ENCODE assay signal across 15 mouse cellular contexts in genomic region chr12:80728814-80729213, GRCm38 (mm10). TPM values are rescaled to one million over a fixed set of nuclear protein-coding genes. Genes with fewer than 3 reads are reported as not detected.
DNase-seq lines count a peak whose midpoint lies in the region; ATAC-seq and TF ChIP-seq lines count a peak whose summit lies in the region.
"Had no signal": no experiment of that assay in that cellular context is flagged by ENCODE, and none has a peak within 500 bp of the region (broad histone marks: within the 10 kb centered on the region; RNA-seq: fewer than 3 reads in every experiment).

No protein-coding gene starts in this region.

- ATAC-seq in forebrain, postnatal 0 days = no peak
- ATAC-seq in forebrain, embryonic 12.5 days (ENCODE audit: low FRiP score) = no peak
- no peak for ATAC-seq in liver, postnatal 0 days
- ATAC-seq in liver, embryonic 11.5 days (replicated peaks; ENCODE audit: low FRiP score) = no peak
- ATAC-seq in inflammation-experienced regulatory T-cells, adult 6 months = no peak
- ATAC-seq: CD4-positive, CD25-positive, alpha-beta regulatory T cell, adult 4 months had no signal

- H3K9ac ChIP-seq in forebrain, postnatal 0 days = no peak overlapping the region
- no peak overlapping the region for H3K9ac ChIP-seq in forebrain, embryonic 12.5 days
- no peak overlapping the region for H3K9ac ChIP-seq in liver, postnatal 0 days (replicated peaks)
- no peak overlapping the region for H3K9ac ChIP-seq in liver, embryonic 11.5 days (ENCODE audit: low read depth, low read length)
- no peak overlapping the region for H3K9ac ChIP-seq in ES-Bruce4 (ENCODE audit: low read depth, poor library complexity, severe bottlenecking)
- H3K9ac ChIP-seq: liver, embryonic 15.5 days had no signal

- 54% methylated on average over 2 of the region's 2 CpGs for WGBS in forebrain, postnatal 0 days
- WGBS in forebrain, embryonic 12.5 days = 63% methylated on average over 2 of the region's 2 CpGs
- 60% methylated on average over 2 of the region's 2 CpGs for WGBS in liver, postnatal 0 days (ENCODE audit: insufficient replicate concordance)
- WGBS in liver, embryonic 11.5 days = 52% methylated on average over 2 of the region's 2 CpGs

- no peak overlapping the region for H3K4me2 ChIP-seq in forebrain, postnatal 0 days (ENCODE audit: low read depth)
- H3K4me2 ChIP-seq in forebrain, embryonic 12.5 days = no peak overlapping the region
- no peak overlapping the region for H3K4me2 ChIP-seq in liver, postnatal 0 days (ENCODE audit: low read depth, low read length)
- no peak overlapping the region for H3K4me2 ChIP-seq in liver, embryonic 11.5 days
- H3K4me2 ChIP-seq: liver, embryonic 15.5 days had no signal

- H3K4me3 ChIP-seq in forebrain, postnatal 0 days (ENCODE audit: low read depth, low read length) = no peak overlapping the region
- no peak overlapping the region for H3K4me3 ChIP-seq in forebrain, embryonic 12.5 days (replicated peaks)
- no peak overlapping the region for H3K4me3 ChIP-seq in liver, postnatal 0 days (ENCODE audit: low read depth, low read length)
- H3K4me3 ChIP-seq in liver, embryonic 11.5 days (ENCODE audit: low read depth, low read length) = no peak overlapping the region
- no peak overlapping the region for H3K4me3 ChIP-seq in ES-Bruce4 (ENCODE audit: low read depth, low read length)
- no peak overlapping the region for H3K4me3 ChIP-seq in cortical plate, adult 2 months (ENCODE audit: insufficient read depth, low read length)
- H3K4me3 ChIP-seq: liver, embryonic 15.5 days had no signal

- H3K9me3 ChIP-seq in forebrain, postnatal 0 days (ENCODE audit: low read length) = no peaks in the 10 kb centered on the region
- no peaks in the 10 kb centered on the region for H3K9me3 ChIP-seq in forebrain, embryonic 12.5 days
- H3K9me3 ChIP-seq in liver, postnatal 0 days (ENCODE audit: low read length) = no peaks in the 10 kb centered on the region
- no peaks in the 10 kb centered on the region for H3K9me3 ChIP-seq in liver, embryonic 11.5 days (ENCODE audit: control insufficient read depth, low read length)
- no peaks in the 10 kb centered on the region for H3K9me3 ChIP-seq in ES-Bruce4 (replicated peaks; ENCODE audit: control insufficient read depth, insufficient read depth, low read length, poor library complexity, severe bottlenecking)
- H3K9me3 ChIP-seq: liver, embryonic 15.5 days had no signal

- TF ChIP-seq CTCF in forebrain, postnatal 0 days (IDR thresholded peaks at IDR 0.05; ENCODE audit: low read depth) = peak; percentile 50
- peak; percentile 56 for TF ChIP-seq CTCF in liver, postnatal 0 days (IDR thresholded peaks at IDR 0.05; ENCODE audit: low read depth)
- TF ChIP-seq CTCF in ES-Bruce4 (IDR thresholded peaks at IDR 0.05; ENCODE audit: low read depth, low read length) = peak; percentile 50
- peak; percentile 38; the same call in 1 of the 2 replicates for TF ChIP-seq CTCF in cortical plate, adult 2 months (IDR thresholded peaks at IDR 0.05; ENCODE audit: extremely low read depth, insufficient read depth, low read length)

- DNase-seq in forebrain, postnatal 0 days = no peak
- no peak for DNase-seq in liver, postnatal 0 days
- no peak for DNase-seq in liver, embryonic 11.5 days (ENCODE audit: low spot score)
- no peak for DNase-seq in spleen, postnatal 36 days (ENCODE audit: low spot score in 2 of 2)
- DNase-seq: adrenal gland, postnatal 10 days; cerebellum, adult 11 months; gastrocnemius, postnatal 14 days; kidney, adult 9 months had no signal

- no peak for TF ChIP-seq POLR2A in ES-Bruce4 (IDR thresholded peaks at IDR 0.05; ENCODE audit: insufficient read depth, low read length)
- TF ChIP-seq POLR2A in cortical plate, adult 2 months (IDR thresholded peaks at IDR 0.05; ENCODE audit: extremely low read depth, insufficient read depth, low read length) = no peak

- H3K36me3 ChIP-seq in forebrain, postnatal 0 days (ENCODE audit: insufficient read depth) = no peaks in the 10 kb centered on the region
- no peaks in the 10 kb centered on the region for H3K36me3 ChIP-seq in forebrain, embryonic 12.5 days (replicated peaks)
- no peaks in the 10 kb centered on the region for H3K36me3 ChIP-seq in liver, postnatal 0 days (replicated peaks; ENCODE audit: insufficient read depth, low read length)
- no peaks in the 10 kb centered on the region for H3K36me3 ChIP-seq in liver, embryonic 11.5 days (ENCODE audit: control insufficient read depth, insufficient read depth, low read length)
- H3K36me3 ChIP-seq in ES-Bruce4 (ENCODE audit: control insufficient read depth, insufficient read depth, low read length, poor library complexity, severe bottlenecking) = no peaks in the 10 kb centered on the region
- H3K36me3 ChIP-seq: liver, embryonic 15.5 days had no signal

- no peak for TF ChIP-seq EP300 in liver, postnatal 0 days (IDR thresholded peaks at IDR 0.05; ENCODE audit: low read depth)
- no peak for TF ChIP-seq EP300 in ES-Bruce4 (IDR thresholded peaks at IDR 0.05; ENCODE audit: insufficient read depth, low read depth, low read length)

- no peaks in the 10 kb centered on the region for H3K27me3 ChIP-seq in forebrain, postnatal 0 days (ENCODE audit: insufficient read depth, low read length)
- H3K27me3 ChIP-seq in forebrain, embryonic 12.5 days = 0 out of 2 replicates have a peak, but pooled peaks cover 6% of the 10 kb centered on the region
- H3K27me3 ChIP-seq in liver, postnatal 0 days (ENCODE audit: insufficient read depth, low read length) = no peaks in the 10 kb centered on the region
- no peaks in the 10 kb centered on the region; the same call in 1 of the 2 replicates for H3K27me3 ChIP-seq in liver, embryonic 11.5 days (replicated peaks; ENCODE audit: control insufficient read depth, insufficient read depth, low read length)
- H3K27me3 ChIP-seq in ES-Bruce4 (ENCODE audit: control insufficient read depth, insufficient read depth, low read length, poor library complexity, severe bottlenecking) = no peaks in the 10 kb centered on the region

- no peaks in the 10 kb centered on the region for H3K4me1 ChIP-seq in forebrain, postnatal 0 days (ENCODE audit: insufficient read depth)
- no peaks in the 10 kb centered on the region for H3K4me1 ChIP-seq in forebrain, embryonic 12.5 days
- H3K4me1 ChIP-seq in liver, postnatal 0 days (ENCODE audit: insufficient read depth) = no peaks in the 10 kb centered on the region
- H3K4me1 ChIP-seq in liver, embryonic 11.5 days (replicated peaks; ENCODE audit: control insufficient read depth, insufficient read depth, low read length) = no peaks in the 10 kb centered on the region
- no peaks in the 10 kb centered on the region for H3K4me1 ChIP-seq in ES-Bruce4 (ENCODE audit: control insufficient read depth, insufficient read depth, low read length)
- no peaks in the 10 kb centered on the region; the same call in 1 of the 2 replicates for H3K4me1 ChIP-seq in cortical plate, adult 2 months (ENCODE audit: control insufficient read depth, insufficient read depth, low read length)

- no peak overlapping the region for H3K27ac ChIP-seq in forebrain, postnatal 0 days (ENCODE audit: low read depth, low read length)
- no peak overlapping the region for H3K27ac ChIP-seq in forebrain, embryonic 12.5 days
- H3K27ac ChIP-seq in liver, postnatal 0 days (ENCODE audit: low read depth) = no peak overlapping the region
- H3K27ac ChIP-seq in liver, embryonic 11.5 days (ENCODE audit: low read depth, low read length) = no peak overlapping the region
- no peak overlapping the region for H3K27ac ChIP-seq in ES-Bruce4 (ENCODE audit: insufficient read depth, low read length)
- no peak overlapping the region for H3K27ac ChIP-seq in cortical plate, adult 2 months (ENCODE audit: insufficient read depth, low read length)
- H3K27ac ChIP-seq: liver, embryonic 15.5 days had no signal

RNA-seq across cellular contexts. Expression of gene Ccdc177, which starts 31.7 kb away (rescaled TPM):
- 19.1 and 23.5 TPM in 2 replicates for total RNA-seq in forebrain, postnatal 0 days (2014; rRNA removed)
- polyA plus RNA-seq in forebrain, postnatal 0 days (2015; fragmentation: Nextera tagmentation; extraction: Ambion mirVana) = 1.6 and 2.3 TPM in 2 replicates
- 6.2 and 7.8 TPM in 2 replicates for polyA plus RNA-seq in forebrain, embryonic 12.5 days (2016; fragmentation: Nextera tagmentation; extraction: Ambion mirVana)
- not detected in 2 replicates for polyA plus RNA-seq in liver, postnatal 0 days (2015; fragmentation: Nextera tagmentation; extraction: Ambion mirVana)
- not detected in 2 replicates for polyA plus RNA-seq in liver, embryonic 11.5 days (2014; fragmentation: Nextera tagmentation; extraction: Ambion mirVana)
- polyA plus RNA-seq in ES-Bruce4 (2011; ENCODE audit: insufficient read depth, insufficient read length, low read depth, missing spikeins) = not detected in 2 replicates
- polyA plus RNA-seq in cortical plate, adult 2 months (2012; rRNA removed) = 5.6 and 7.5 TPM in 2 replicates
- polyA plus RNA-seq in inflammation-experienced regulatory T-cells, adult 6 months (2017; shearing (Covaris generic)) = not detected
- total RNA-seq: monocyte, adult 5-6 weeks had no signal
- polyA plus RNA-seq: CD4-positive, CD25-positive, alpha-beta regulatory T cell, adult 4 months; liver, embryonic 15.5 days had no signal

RNA-seq across cellular contexts. Expression of gene Plekhd1, which starts 36.4 kb away (rescaled TPM):
- total RNA-seq in forebrain, postnatal 0 days (2014; rRNA removed) = 0.77 and 1.1 TPM in 2 replicates
- 0.70 and 1.3 TPM in 2 replicates for polyA plus RNA-seq in forebrain, postnatal 0 days (2015; fragmentation: Nextera tagmentation; extraction: Ambion mirVana)
- 0.40 and 0.65 TPM in 2 replicates for polyA plus RNA-seq in forebrain, embryonic 12.5 days (2016; fragmentation: Nextera tagmentation; extraction: Ambion mirVana)
- 0.13 TPM in 1 of 2 replicates, not detected in the other for polyA plus RNA-seq in liver, postnatal 0 days (2015; fragmentation: Nextera tagmentation; extraction: Ambion mirVana)
- polyA plus RNA-seq in liver, embryonic 11.5 days (2014; fragmentation: Nextera tagmentation; extraction: Ambion mirVana) = 0.70 and 1.1 TPM in 2 replicates
- polyA plus RNA-seq in ES-Bruce4 (2011; ENCODE audit: insufficient read depth, insufficient read length, low read depth, missing spikeins) = 5.3 and 6.1 TPM in 2 replicates
- 2.3 and 2.6 TPM in 2 replicates for polyA plus RNA-seq in cortical plate, adult 2 months (2012; rRNA removed)
- polyA plus RNA-seq in inflammation-experienced regulatory T-cells, adult 6 months (2017; shearing (Covaris generic)) = 1 to 10 TPM in 2 of 3 experiments, not detected in 1; 1.5 to 2.4 TPM
- total RNA-seq: monocyte, adult 5-6 weeks had no signal
